ENCODE assay signal across 9 mouse cellular contexts in the genomic region with DNA sequence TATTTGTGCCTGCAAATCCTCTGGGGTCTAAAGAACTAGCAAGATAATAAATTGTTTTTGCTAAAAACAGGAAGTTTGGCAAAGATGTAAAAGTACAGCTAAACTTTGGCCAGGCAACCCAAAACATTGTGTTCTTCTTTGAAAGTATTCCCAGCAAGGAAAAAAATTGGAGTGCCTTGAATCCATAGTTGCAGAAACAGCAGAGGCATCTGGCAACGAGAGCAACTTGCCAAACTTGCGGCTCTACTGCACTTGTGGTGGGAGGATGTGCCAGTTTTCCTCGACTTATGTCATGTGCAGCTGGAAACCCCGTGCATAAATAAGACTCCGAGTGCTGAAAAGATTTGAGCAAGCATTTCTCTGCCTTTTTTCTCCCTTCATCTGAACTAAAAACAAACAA.
A peak's percentile ranks its signal among the peaks of the same experiment; 100 is the strongest.
DNase-seq lines count a peak whose midpoint lies in the region; ATAC-seq and TF ChIP-seq lines count a peak whose summit lies in the region.
"Had no signal": no experiment of that assay in that cellular context is flagged by ENCODE, and none has a peak within 500 bp of the region (broad histone marks: within the 10 kb centered on the region; RNA-seq: fewer than 3 reads in every experiment).

No protein-coding gene starts in this region.

- peaks cover 38% of the 10 kb centered on the region for H3K4me1 ChIP-seq in midbrain, embryonic 10.5 days
- H3K4me1 ChIP-seq in midbrain, embryonic 16.5 days (ENCODE audit: control insufficient read depth, insufficient read depth, low read length), result peaks cover 7% of the 10 kb centered on the region
- H3K4me1 ChIP-seq in intestine, postnatal 0 days (replicated peaks; ENCODE audit: control insufficient read depth, insufficient read depth, low read length), result no peaks in the 10 kb centered on the region

- H3K9me3 ChIP-seq in midbrain, embryonic 10.5 days (replicated peaks), result no peaks in the 10 kb centered on the region
- no peaks in the 10 kb centered on the region for H3K9me3 ChIP-seq in midbrain, embryonic 16.5 days (replicated peaks; ENCODE audit: control insufficient read depth, low read length, poor library complexity, severe bottlenecking)
- no peaks in the 10 kb centered on the region for H3K9me3 ChIP-seq in intestine, postnatal 0 days (ENCODE audit: control insufficient read depth)

- TF ChIP-seq CTCF in intestine, postnatal 0 days (IDR thresholded peaks at IDR 0.05; ENCODE audit: low read depth), result no peak

- H3K4me3 ChIP-seq in midbrain, embryonic 10.5 days, result no peak overlapping the region
- H3K4me3 ChIP-seq in midbrain, embryonic 16.5 days (ENCODE audit: low read depth, low read length), result no peak overlapping the region
- H3K4me3 ChIP-seq in intestine, postnatal 0 days (ENCODE audit: low read depth, low read length), result no peak overlapping the region
- H3K4me3 ChIP-seq: neural tube, embryonic 13.5 days had no signal

- no peak overlapping the region for H3K9ac ChIP-seq in midbrain, embryonic 16.5 days (ENCODE audit: low read depth, low read length)
- no peak overlapping the region for H3K9ac ChIP-seq in intestine, postnatal 0 days (ENCODE audit: low read depth, low read length)

- 51% methylated on average over 5 of the region's 5 CpGs for WGBS in midbrain, embryonic 10.5 days
- WGBS in midbrain, embryonic 16.5 days, result 24% methylated on average over 5 of the region's 5 CpGs
- 42% methylated on average over 5 of the region's 5 CpGs for WGBS in intestine, postnatal 0 days

- ATAC-seq in midbrain, embryonic 16.5 days, result no peak
- no peak for ATAC-seq in intestine, postnatal 0 days

- H3K4me2 ChIP-seq in midbrain, embryonic 16.5 days (ENCODE audit: low read length), result no peak overlapping the region
- no peak overlapping the region for H3K4me2 ChIP-seq in intestine, postnatal 0 days (replicated peaks; ENCODE audit: low read depth)
- H3K4me2 ChIP-seq: neural tube, embryonic 13.5 days had no signal

- H3K27me3 ChIP-seq in midbrain, embryonic 10.5 days (ENCODE audit: low read depth, poor library complexity, severe bottlenecking), result no peaks in the 10 kb centered on the region
- no peaks in the 10 kb centered on the region for H3K27me3 ChIP-seq in midbrain, embryonic 16.5 days (ENCODE audit: control insufficient read depth, insufficient read depth, low read depth, low read length)
- no peaks in the 10 kb centered on the region for H3K27me3 ChIP-seq in intestine, postnatal 0 days (replicated peaks; ENCODE audit: control insufficient read depth, insufficient read depth, low read length)
- H3K27me3 ChIP-seq: neural tube, embryonic 13.5 days had no signal

- H3K36me3 ChIP-seq in midbrain, embryonic 10.5 days, result no peaks in the 10 kb centered on the region
- no peaks in the 10 kb centered on the region for H3K36me3 ChIP-seq in midbrain, embryonic 16.5 days (ENCODE audit: control insufficient read depth, insufficient read depth, low read length)
- H3K36me3 ChIP-seq in intestine, postnatal 0 days (ENCODE audit: control insufficient read depth, insufficient read depth), result no peaks in the 10 kb centered on the region
- H3K36me3 ChIP-seq: neural tube, embryonic 13.5 days had no signal

- 0 out of 2 replicates have a peak overlapping the region, but pooled peaks have one; percentile 33 for H3K27ac ChIP-seq in midbrain, embryonic 10.5 days (replicated peaks)
- no peak overlapping the region for H3K27ac ChIP-seq in midbrain, embryonic 16.5 days (ENCODE audit: low read length)
- H3K27ac ChIP-seq in intestine, postnatal 0 days (ENCODE audit: low read depth, low read length), result no peak overlapping the region

- no peak for DNase-seq in midbrain, embryonic 10.5 days (ENCODE audit: low spot score)
- peak; percentile 4 for DNase-seq in fat pad, adult 2 months (ENCODE audit: extremely low read depth, low read depth, low spot score)
- peak; percentile 37 for DNase-seq in heart, postnatal 4 days
- peak; percentile 43 to 65 for DNase-seq in left cerebral cortex, adult 9 months (ENCODE audit: low spot score in 2 of 2)
- peak; percentile 53 to 67 for DNase-seq in right cerebral cortex, adult 2 months (ENCODE audit: low spot score in 2 of 2)
- DNase-seq in embryo, embryonic 10.5 days (ENCODE audit: low spot score), result no peak

Comparison
In these comparisons a context has a peak if more than half of its experiments do, and no peak if none do; other contexts are left out.
1. DNase-seq: peak in fat pad, adult 2 months (single experiment), heart, postnatal 4 days (single experiment), left cerebral cortex, adult 9 months (2 of 2) and right cerebral cortex, adult 2 months (2 of 2); none in midbrain, embryonic 10.5 days (single experiment) and embryo, embryonic 10.5 days (single experiment).